Mouse (Mus musculus) forelimb bud, embryonic 11.5 days (tissue): ENCODE measurements around the gene Spsb3.

Experiments
- DNase-seq: peaks from one replicate; pipeline ENCODE4 v3.0.0-alpha.2; 2012; ENCODE audit warnings: low read depth, low spot score

Gene Spsb3

GRCm38 (mm10) chr17:24874405-24874745 is 12.1 kb upstream of the Spsb3 start:
- DNase-seq: no peak

DNA sequence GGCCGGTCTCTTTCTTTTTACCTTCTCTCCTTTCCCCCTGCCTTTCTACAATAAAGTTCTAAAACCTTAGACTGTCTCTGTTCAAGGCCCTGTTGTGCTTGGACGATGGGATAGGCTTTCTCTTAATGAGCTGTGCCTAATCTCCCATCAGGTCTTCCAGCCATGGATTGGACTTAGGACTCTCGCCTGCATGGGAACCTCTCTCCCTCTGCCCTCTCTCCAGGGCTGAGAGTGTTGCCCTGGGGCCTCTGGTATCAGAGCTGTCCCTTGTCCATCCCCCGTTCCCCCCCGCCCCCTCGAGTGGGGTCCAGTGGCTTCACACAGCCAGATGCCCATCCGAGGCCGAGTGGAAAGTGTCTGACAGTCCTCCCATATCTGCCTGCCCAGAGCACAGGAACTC is 11.5 kb upstream of the Spsb3 start:
- DNase-seq: no peak

DNA sequence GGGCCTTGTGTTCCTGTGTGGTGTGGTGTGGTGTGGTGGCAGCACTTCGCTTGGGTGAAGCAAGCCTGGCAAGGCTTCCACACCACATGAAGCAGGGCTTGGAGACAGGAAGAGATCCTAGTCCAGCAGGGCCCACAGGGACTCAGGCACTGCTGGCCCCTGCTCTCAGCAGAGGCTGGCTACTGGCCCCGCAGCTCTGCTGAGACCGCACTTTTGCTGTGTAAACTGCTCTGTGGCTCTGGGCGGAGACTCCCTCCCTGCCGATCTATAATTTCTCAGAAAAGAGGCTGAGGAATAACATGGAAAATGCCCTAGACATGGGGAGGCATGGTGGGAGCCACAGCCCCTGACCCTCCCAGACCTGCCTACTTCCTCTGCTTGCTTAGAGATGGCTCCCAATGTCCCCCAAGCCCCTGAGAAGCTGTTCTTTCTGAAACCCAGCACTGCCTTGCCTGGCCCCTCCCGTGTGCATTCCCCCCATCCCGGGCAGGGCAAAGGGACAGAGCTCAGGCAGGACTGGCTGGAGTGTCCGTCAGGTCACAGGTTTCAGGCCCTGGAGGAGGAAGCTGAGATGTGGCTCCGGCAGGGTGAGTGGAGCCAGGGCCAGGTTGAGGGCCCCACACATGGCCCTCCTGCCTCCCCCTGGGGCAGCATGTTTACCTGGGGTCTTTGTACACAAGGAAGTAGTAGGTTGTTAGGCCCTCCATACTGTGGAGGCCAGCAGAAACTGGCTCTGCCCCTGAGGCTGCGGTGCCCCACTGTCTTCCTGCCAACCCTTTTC is 8.9 kb upstream of the Spsb3 start:
- no peak for DNase-seq

- DNase-seq: no peak
Measured at GRCm38 (mm10) chr17:24878117-24878397, 8.4 kb upstream of the Spsb3 start.

- no peak for DNase-seq
Measured at GRCm38 (mm10) chr17:24878531-24878930, 7.9 kb upstream of the Spsb3 start.

- peak; percentile 34 for DNase-seq
Measured at GRCm38 (mm10) chr17:24881738-24882440, 4.6 kb upstream of the Spsb3 start.

GRCm38 (mm10) chr17:24884391-24884790 is 2.1 kb upstream of the Spsb3 start:
- no peak for DNase-seq

DNA sequence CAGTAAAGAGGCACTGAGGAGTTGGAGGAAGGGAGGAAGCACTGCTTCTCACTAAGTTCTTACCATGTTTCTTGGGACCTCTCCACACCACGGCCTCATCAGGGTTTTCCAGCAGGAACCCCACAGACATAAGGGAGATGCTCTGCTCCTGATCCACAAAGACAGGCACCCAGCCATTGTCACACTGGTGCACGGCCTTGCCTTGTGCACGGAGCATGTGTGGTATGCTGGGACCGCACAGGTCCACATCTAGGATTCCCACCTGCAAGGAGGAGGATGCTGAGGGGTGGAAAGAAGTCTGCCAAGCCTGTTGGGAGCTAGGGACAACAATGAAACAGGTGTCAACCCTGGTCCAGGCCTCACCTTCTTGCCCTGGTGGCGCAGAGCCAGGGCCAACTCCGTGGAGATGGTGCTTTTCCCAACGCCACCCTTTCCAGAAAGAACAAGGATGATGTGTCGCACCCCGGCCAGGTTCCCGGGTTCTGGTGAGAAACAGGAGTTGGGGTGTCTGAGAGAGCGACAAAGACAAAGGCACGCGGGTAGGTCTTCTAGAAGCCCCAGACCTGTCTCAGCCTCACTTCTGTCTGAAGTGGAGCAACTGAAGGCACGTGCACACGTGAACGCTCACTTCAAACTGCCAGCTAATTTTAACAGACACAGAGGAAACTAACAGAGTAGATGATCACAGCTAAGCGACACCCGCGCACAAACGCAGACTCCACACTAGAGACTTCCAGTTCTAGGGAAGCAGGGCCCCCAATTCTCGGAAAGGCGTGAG is 898 bp upstream of the Spsb3 start:
- DNase-seq: no peak

DNA sequence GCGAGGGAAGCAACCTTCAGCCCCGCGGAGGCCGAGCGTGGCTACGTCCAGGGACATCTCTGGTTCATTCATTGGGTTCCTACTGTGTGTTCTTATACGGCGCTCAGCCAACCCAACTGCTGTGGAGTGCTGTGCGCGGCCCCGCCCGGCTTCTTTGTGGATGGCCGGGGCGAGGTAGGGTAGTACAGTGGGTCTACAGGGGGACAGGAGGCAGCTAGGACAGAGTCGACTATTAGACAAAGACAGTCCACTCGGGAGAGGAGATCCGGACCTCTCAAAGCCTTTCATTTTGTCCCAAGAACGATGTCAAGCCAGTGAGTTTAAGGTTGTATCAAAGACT is 459 bp downstream of the Spsb3 start:
- no peak for DNase-seq

GRCm38 (mm10) chr17:24887291-24888080 is 1.0 kb downstream of the Spsb3 start:
- DNase-seq: no peak

DNA sequence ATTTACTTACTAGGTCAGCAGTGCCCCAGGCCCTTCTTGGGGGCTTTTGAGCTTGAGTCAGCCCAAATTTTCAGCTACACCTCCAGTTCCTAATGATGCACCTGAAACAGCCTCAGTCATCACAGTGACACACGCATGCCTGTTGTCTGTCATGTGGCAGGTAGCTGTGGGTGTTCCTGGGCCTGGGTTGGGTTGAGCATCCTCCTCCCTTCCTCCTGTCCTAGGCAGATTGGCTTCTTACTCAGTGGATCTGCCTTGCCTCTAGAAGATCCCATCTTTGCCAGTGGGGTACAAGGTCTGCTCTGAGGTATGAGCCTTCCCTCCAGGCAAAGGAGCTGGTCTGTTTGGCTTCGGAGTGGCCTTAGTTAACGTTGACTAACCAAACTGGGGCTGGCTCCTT is 2.4 kb downstream of the Spsb3 start:
- no peak for DNase-seq

GRCm38 (mm10) chr17:24890151-24891092 is 4.0 kb downstream of the Spsb3 start:
- DNase-seq: no peak

DNA sequence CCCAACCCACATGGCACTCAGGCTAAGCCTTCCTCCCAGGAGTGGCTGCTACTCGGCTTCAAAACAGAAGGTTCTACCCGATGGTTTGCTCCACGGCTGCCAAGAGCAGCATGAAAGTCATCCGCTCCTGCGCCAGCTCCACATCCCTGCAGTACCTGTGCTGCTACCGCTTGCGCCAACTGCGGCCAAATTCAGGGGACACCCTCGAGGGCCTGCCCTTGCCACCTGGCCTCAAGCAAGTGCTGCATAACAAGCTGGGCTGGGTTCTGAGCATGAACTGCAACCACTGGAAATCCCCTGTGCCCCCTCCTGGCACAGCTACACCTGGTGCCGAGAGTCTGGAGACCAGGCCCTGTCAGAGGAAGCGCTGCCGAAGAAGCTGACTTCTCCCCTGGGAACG is 4.9 kb downstream of the Spsb3 start:
- DNase-seq: no peak

GRCm38 (mm10) chr17:24892785-24893184 is 6.3 kb downstream of the Spsb3 start:
- no peak for DNase-seq

- no peak for DNase-seq
Measured at GRCm38 (mm10) chr17:24893276-24893675, 6.8 kb downstream of the Spsb3 start.

- no peak for DNase-seq
Measured at GRCm38 (mm10) chr17:24894061-24894994, 7.9 kb downstream of the Spsb3 start.

DNA sequence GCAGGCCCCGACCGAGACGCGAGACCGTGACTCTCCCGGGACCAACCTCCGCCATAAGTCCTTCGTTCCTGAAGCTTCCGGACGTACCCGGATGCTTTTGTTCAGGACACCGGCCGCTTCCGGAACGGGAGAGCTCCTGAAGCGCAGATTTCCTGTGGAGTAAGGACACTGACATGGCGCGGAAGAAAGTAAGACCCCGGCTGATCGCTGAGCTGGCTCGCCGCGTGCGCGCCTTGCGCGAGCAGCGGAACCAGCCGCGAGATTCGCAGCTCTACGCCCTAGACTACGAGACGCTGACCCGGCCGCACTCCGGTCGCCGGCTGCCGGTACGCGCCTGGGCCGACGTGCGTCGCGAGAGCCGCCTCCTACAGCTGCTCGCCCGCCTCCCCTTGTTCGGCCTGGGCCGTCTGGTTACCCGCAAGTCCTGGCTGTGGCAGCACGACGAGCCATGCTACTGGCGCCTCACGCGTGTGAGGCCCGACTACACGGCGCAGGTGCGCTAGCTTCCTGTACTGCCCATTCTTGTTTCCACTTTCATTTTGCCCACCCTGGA is 8.6 kb downstream of the Spsb3 start, which contains the start of the genes Eme2 and Mrps34:
TSS of gene Eme2 (minus strand) at position 93 of the 553 bp plus-strand sequence.
TSS of gene Mrps34 (plus strand) at position 122 of the 553 bp plus-strand sequence.
- DNase-seq: peak; percentile 87

GRCm38 (mm10) chr17:24895571-24896240 is 9.3 kb downstream of the Spsb3 start:
- DNase-seq: no peak
